Mouse (Mus musculus): ENCODE results near the gene Ddx19b.
A peak's percentile ranks its signal among the peaks of the same experiment; 100 is the strongest.
"Not testable (repeated sequence)": the region's sequence is repeated elsewhere in the genome, so short reads cannot be mapped to it uniquely, and the experiment has no call there.

The Ddx19b gene

GRCm38 (mm10) chr8:111031572-111031971 is at the start of gene Ddx19b:
TSS of gene Ddx19b (minus strand) at chr8:111031751.
- DNase-seq (ENCODE audit: extremely low spot score), result no peak

- no peak for DNase-seq (ENCODE audit: extremely low spot score)
Measured at GRCm38 (mm10) chr8:111079861-111080271, 48.3 kb upstream of the Ddx19b start.

- DNase-seq (ENCODE audit: extremely low spot score), result no peak
Measured at GRCm38 (mm10) chr8:111079461-111079860, 47.9 kb upstream of the Ddx19b start.

GRCm38 (mm10) chr8:111075926-111076325 is 44.4 kb upstream of the Ddx19b start:
- DNase-seq (ENCODE audit: extremely low spot score), result no peak

GRCm38 (mm10) chr8:111068660-111069059 is 37.1 kb upstream of the Ddx19b start:
- not testable (repeated sequence) for DNase-seq (ENCODE audit: extremely low spot score)

GRCm38 (mm10) chr8:111067439-111067838 is 35.9 kb upstream of the Ddx19b start:
- DNase-seq (ENCODE audit: extremely low spot score), result no peak

GRCm38 (mm10) chr8:111066308-111066707 is 34.8 kb upstream of the Ddx19b start:
- no peak for DNase-seq (ENCODE audit: extremely low spot score)

- no peak for DNase-seq (ENCODE audit: extremely low spot score)
Measured at GRCm38 (mm10) chr8:111062893-111063292, 31.3 kb upstream of the Ddx19b start.

- DNase-seq (ENCODE audit: extremely low spot score), result peak; percentile 95
Measured at GRCm38 (mm10) chr8:111062072-111062757, 30.7 kb upstream of the Ddx19b start.

GRCm38 (mm10) chr8:111061688-111062071 is 30.1 kb upstream of the Ddx19b start:
- DNase-seq (ENCODE audit: extremely low spot score), result no peak

GRCm38 (mm10) chr8:111058946-111059572 is 27.5 kb upstream of the Ddx19b start:
- no peak for DNase-seq (ENCODE audit: extremely low spot score)

- DNase-seq (ENCODE audit: extremely low spot score), result no peak
Measured at GRCm38 (mm10) chr8:111056691-111057293, 25.2 kb upstream of the Ddx19b start.

- DNase-seq (ENCODE audit: extremely low spot score), result peak; percentile 89
Measured at GRCm38 (mm10) chr8:111056158-111056663, 24.7 kb upstream of the Ddx19b start, which contains the start of gene Exosc6. TSS of gene Exosc6 (plus strand) at chr8:111056339.

- no peak for DNase-seq (ENCODE audit: extremely low spot score)
Measured at GRCm38 (mm10) chr8:111055661-111056060, 24.1 kb upstream of the Ddx19b start.

- no peak for DNase-seq (ENCODE audit: extremely low spot score)
Measured at GRCm38 (mm10) chr8:111055031-111055634, 23.6 kb upstream of the Ddx19b start.

GRCm38 (mm10) chr8:111053827-111054518 is 22.4 kb upstream of the Ddx19b start:
- DNase-seq (ENCODE audit: extremely low spot score), result no peak

- no peak for DNase-seq (ENCODE audit: extremely low spot score)
Measured at GRCm38 (mm10) chr8:111049106-111049505, 17.6 kb upstream of the Ddx19b start.

- DNase-seq (ENCODE audit: extremely low spot score), result no peak
Measured at GRCm38 (mm10) chr8:111048694-111049093, 17.1 kb upstream of the Ddx19b start.

GRCm38 (mm10) chr8:111044003-111044734 is 12.6 kb upstream of the Ddx19b start:
- no peak for DNase-seq (ENCODE audit: extremely low spot score)

GRCm38 (mm10) chr8:111042546-111042945 is 11.0 kb upstream of the Ddx19b start:
- DNase-seq (ENCODE audit: extremely low spot score), result no peak

- no peak for DNase-seq (ENCODE audit: extremely low spot score)
Measured at GRCm38 (mm10) chr8:111036591-111036990, 5.0 kb upstream of the Ddx19b start.
